Mouse (Mus musculus) c-Kit-positive CD71-positive TER-119-positive erythroid progenitor cells, embryonic 14.5 days (primary cell): ENCODE measurements around the gene Vcp.
"Not testable (repeated sequence)": the region's sequence is repeated elsewhere in the genome, so short reads cannot be mapped to it uniquely, and the experiment has no call there.

Experiments used
- DNase-seq: peaks from one replicate; pipeline ENCODE4 v3.0.0-alpha.2; 2013; ENCODE audit warnings: low spot score

Vcp gene

GRCm38 (mm10) chr4:43029121-43029520 lies 28.8 kb upstream of the Vcp start:
- no peak for DNase-seq

GRCm38 (mm10) chr4:43025084-43025960 lies 25.0 kb upstream of the Vcp start, which contains the start of gene Pigo:
TSS of gene Pigo (minus strand) at chr4:43025819.
- DNase-seq = peak; percentile 95

- DNase-seq = no peak
Observed at GRCm38 (mm10) chr4:43024673-43025072, 24.4 kb upstream of the Vcp start.

GRCm38 (mm10) chr4:43021341-43021740 lies 21.0 kb upstream of the Vcp start:
- DNase-seq = no peak

- DNase-seq = no peak
Observed at GRCm38 (mm10) chr4:43020876-43021275, 20.6 kb upstream of the Vcp start.

- DNase-seq = no peak
Observed at GRCm38 (mm10) chr4:43019641-43020465, 19.5 kb upstream of the Vcp start.

GRCm38 (mm10) chr4:43019176-43019575 lies 18.9 kb upstream of the Vcp start:
- DNase-seq = no peak

GRCm38 (mm10) chr4:43018156-43018555 lies 17.8 kb upstream of the Vcp start:
- DNase-seq = no peak

GRCm38 (mm10) chr4:43012091-43012490 lies 11.8 kb upstream of the Vcp start:
- no peak for DNase-seq

GRCm38 (mm10) chr4:43010161-43011038 lies 10.1 kb upstream of the Vcp start, which contains the start of gene Fancg:
TSS of gene Fancg (minus strand) at chr4:43010506.
- peak; percentile 76 for DNase-seq

- DNase-seq = peak; percentile 72
Observed at GRCm38 (mm10) chr4:43005765-43006164, 5.5 kb upstream of the Vcp start.

GRCm38 (mm10) chr4:43004951-43005350 lies 4.6 kb upstream of the Vcp start:
- no peak for DNase-seq

GRCm38 (mm10) chr4:43002756-43003439 lies 2.6 kb upstream of the Vcp start:
- DNase-seq = no peak

GRCm38 (mm10) chr4:43001272-43001671 lies 965 bp upstream of the Vcp start:
- no peak for DNase-seq

GRCm38 (mm10) chr4:42999451-43000140 lies 711 bp downstream of the Vcp start:
- peak; percentile 73 for DNase-seq

- DNase-seq = no peak
Observed at GRCm38 (mm10) chr4:42998022-42998421, 2.3 kb downstream of the Vcp start.

- DNase-seq = no peak
Observed at GRCm38 (mm10) chr4:42988296-42988695, 12.0 kb downstream of the Vcp start.

- not testable (repeated sequence) for DNase-seq
Observed at GRCm38 (mm10) chr4:42980467-42980866, 19.8 kb downstream of the Vcp start.

- DNase-seq = no peak
Observed at GRCm38 (mm10) chr4:42978062-42978461, 22.2 kb downstream of the Vcp start.

- no peak for DNase-seq
Observed at GRCm38 (mm10) chr4:42973868-42974267, 26.4 kb downstream of the Vcp start.

- no peak for DNase-seq
Observed at GRCm38 (mm10) chr4:42972952-42973351, 27.4 kb downstream of the Vcp start.
